Mouse (Mus musculus) hindbrain, embryonic 11.5 days (tissue): ENCODE results near the gene Sema4g. TPM values are rescaled to one million over a fixed set of nuclear protein-coding genes. Genes with fewer than 3 reads are reported as not detected.

Experiments
- ATAC-seq: fragments of 200-750 bp; cut with Nextera tagmentation; 2 replicates; pipeline ENCODE4 v1.8.0; 2017; ENCODE audit warnings: mild to moderate bottlenecking, moderate TSS enrichment, moderate library complexity; ENCODE audit not compliant: low FRiP score
- DNase-seq: peaks from one replicate; pipeline ENCODE4 v3.0.0-alpha.2; 2015; ENCODE audit warnings: low spot score
- H3K27ac ChIP-seq: fragments of 300-500 bp; sonication (generic); 2 replicates; pipeline ENCODE4 v1.5.1; 2014; ENCODE audit warnings: mild to moderate bottlenecking, low read depth, low read length
- H3K27me3 ChIP-seq: fragments of 300-500 bp; sonication (generic); 2 replicates; pipeline ENCODE4 v1.6.1; 2014; ENCODE audit warnings: mild to moderate bottlenecking, low read length, moderate library complexity, mixed read lengths; ENCODE audit not compliant: control insufficient read depth, insufficient read depth
- H3K36me3 ChIP-seq: fragments of 300-500 bp; sonication (generic); 2 replicates; pipeline ENCODE4 v1.6.1; 2014; ENCODE audit warnings: mild to moderate bottlenecking, low read length, moderate library complexity, mixed read lengths; ENCODE audit not compliant: control insufficient read depth, insufficient read depth
- H3K4me1 ChIP-seq: fragments of 300-500 bp; sonication (generic); replicated peaks from 2 replicates; pipeline ENCODE4 v1.6.1; 2014; ENCODE audit warnings: low read length, mixed read lengths; ENCODE audit not compliant: control insufficient read depth, insufficient read depth
- H3K4me2 ChIP-seq: fragments of 300-500 bp; sonication (generic); replicated peaks from 2 replicates; pipeline ENCODE4 v1.6.1; 2014; ENCODE audit warnings: mild to moderate bottlenecking, low read depth, low read length
- H3K4me3 ChIP-seq: fragments of 300-500 bp; sonication (generic); 2 replicates; pipeline ENCODE4 v1.5.1; 2014; ENCODE audit warnings: low read depth, low read length
- H3K9ac ChIP-seq: fragments of 300-500 bp; sonication (generic); 2 replicates; pipeline ENCODE4 v1.6.1; 2014; ENCODE audit warnings: low read depth, low read length
- H3K9me3 ChIP-seq: fragments of 300-500 bp; sonication (generic); 2 replicates; pipeline ENCODE4 v1.6.1; 2016; ENCODE audit warnings: low read length; ENCODE audit not compliant: control insufficient read depth
- WGBS: fragments of 180-500 bp; shearing (Covaris S2); extraction: QIAGEN DNeasy Blood & Tissue Kit; methylation state at CpG from one replicate; pipeline ENCODE4 v1.1.7; 2014; 5-methylcytosine and 5-hydroxymethylcytosine counted together
- polyA plus RNA-seq: library from polyadenylated mRNA; unstranded; fragments of >200 nt; fragmentation: Nextera tagmentation; extraction: Ambion mirVana; gene quantifications from 2 replicates; pipeline ENCODE4 v1.2.1, GENCODE M21; 2014

Gene Sema4g
- polyA plus RNA-seq, 1 experiment from 2014 or later, result 7.9 TPM

DNA sequence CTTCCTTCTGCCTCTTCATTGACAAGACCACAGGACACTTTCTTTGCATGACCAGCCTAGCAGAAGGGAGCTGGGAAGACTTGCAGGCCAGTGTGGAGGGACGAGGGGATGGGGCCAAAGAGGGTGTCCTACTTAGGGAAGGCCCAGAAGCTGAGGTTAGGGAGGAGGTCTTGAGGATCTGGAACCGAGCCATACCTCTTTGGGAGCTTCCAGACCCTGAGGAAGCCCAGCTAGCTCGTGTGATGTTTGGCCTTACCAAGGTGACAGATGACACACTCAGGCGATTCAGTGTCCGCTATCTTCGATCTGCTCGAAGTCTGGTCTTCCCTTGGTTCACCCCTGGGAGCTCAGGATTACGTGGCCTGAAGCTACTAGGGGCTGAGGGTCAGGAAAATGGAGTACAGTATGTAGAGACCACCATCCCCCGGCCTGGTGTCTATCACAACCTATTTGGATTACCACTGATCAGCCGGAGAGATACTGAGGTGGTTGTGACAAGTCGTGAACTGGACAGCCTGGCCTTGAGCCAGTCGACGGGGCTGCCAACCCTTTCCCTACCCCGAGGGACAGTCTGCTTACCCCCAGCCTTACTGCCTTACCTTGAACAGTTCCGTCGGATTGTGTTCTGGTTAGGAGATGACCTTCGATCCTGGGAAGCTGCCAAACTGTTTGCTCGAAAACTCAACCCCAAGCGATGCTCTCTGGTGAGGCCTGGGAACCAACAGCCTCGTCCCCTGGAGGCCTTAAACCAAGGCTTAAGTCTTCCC, 18.7 kb downstream of the Sema4g start:
- peak overlapping the region; percentile 88 for H3K4me2 ChIP-seq
- peaks cover 6% of the 10 kb centered on the region; the same call in 1 of the 2 replicates for H3K36me3 ChIP-seq
- H3K4me3 ChIP-seq, result peak overlapping the region; percentile 99; the same call in 1 of the 2 replicates
- DNase-seq, result no peak
- peak overlapping the region; percentile 67; the same call in 1 of the 2 replicates for H3K9ac ChIP-seq
- H3K27me3 ChIP-seq, result no peaks in the 10 kb centered on the region
- H3K9me3 ChIP-seq, result no peaks in the 10 kb centered on the region
- H3K4me1 ChIP-seq, result peaks cover 4% of the 10 kb centered on the region; the same call in 1 of the 2 replicates
- ATAC-seq, result no peak
- WGBS, result 91% methylated on average over 20 of the region's 20 CpGs
- H3K27ac ChIP-seq, result no peak overlapping the region

DNA sequence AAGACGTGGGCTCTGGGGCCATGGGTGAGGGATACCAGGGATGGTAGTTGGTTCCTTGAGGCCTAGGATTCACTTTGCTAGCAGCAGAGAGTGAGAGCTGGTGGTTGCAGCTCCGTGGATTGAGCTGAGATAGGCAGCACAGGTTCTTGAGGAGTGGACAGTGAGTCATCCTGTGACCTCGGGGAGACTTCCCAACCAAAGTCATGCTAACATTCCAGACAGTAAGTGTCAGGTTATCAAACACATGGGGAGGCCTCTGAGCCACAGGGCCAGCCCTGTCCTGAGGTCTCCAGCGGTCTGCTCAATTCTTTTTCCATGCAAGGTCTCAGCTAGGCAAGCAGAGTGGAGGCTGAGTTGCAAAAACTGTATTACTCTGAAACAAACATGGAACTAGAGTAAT, 21.7 kb downstream of the Sema4g start:
- Histone ChIP-seq H3K36me3 (peaks cover 6% of the 10 kb centered on the region; the same call in 1 of the 2 replicates), H3K9ac (no peak overlapping the region), H3K27me3 (no peaks in the 10 kb centered on the region), H3K9me3 (no peaks in the 10 kb centered on the region), H3K4me2 (no peak overlapping the region), H3K4me1 (peaks cover 7% of the 10 kb centered on the region; the same call in 1 of the 2 replicates), H3K27ac (no peak overlapping the region), H3K4me3 (no peak overlapping the region)
- ATAC-seq (no peak), DNase-seq (no peak)
- 87% methylated on average over 4 of the region's 4 CpGs for WGBS

DNA sequence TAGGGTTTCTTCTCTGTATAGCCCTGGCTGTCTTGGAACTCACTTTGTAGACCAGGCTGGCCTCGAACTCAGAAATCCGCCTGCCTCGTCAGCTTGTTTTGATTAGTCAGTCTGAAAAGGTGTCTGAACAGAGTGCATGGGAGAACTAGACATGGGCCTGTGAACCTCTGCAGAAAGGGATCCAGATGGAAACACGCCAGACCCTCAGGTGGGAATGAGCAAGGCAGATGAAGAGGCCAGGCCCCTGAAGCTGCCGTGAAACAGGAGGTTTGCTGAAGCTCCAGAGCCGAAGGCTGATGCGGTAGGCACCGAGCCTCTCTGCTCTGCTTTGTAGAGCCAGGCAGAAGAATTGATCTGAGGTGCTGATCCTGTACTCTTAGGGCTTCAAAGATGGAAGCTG, 23.3 kb downstream of the Sema4g start:
- peaks cover 6% of the 10 kb centered on the region; the same call in 1 of the 2 replicates for H3K36me3 ChIP-seq
- H3K4me3 ChIP-seq, result no peak overlapping the region
- H3K27me3 ChIP-seq, result no peaks in the 10 kb centered on the region
- WGBS, result 87% methylated on average over 8 of the region's 8 CpGs
- no peak for ATAC-seq
- H3K9ac ChIP-seq, result 0 out of 2 replicates have a peak overlapping the region, but pooled peaks have one; percentile 36
- no peaks in the 10 kb centered on the region for H3K9me3 ChIP-seq
- no peak overlapping the region for H3K4me2 ChIP-seq
- H3K27ac ChIP-seq, result peak overlapping the region; percentile 59
- peaks cover 10% of the 10 kb centered on the region; the same call in 1 of the 2 replicates for H3K4me1 ChIP-seq
- DNase-seq, result no peak

DNA sequence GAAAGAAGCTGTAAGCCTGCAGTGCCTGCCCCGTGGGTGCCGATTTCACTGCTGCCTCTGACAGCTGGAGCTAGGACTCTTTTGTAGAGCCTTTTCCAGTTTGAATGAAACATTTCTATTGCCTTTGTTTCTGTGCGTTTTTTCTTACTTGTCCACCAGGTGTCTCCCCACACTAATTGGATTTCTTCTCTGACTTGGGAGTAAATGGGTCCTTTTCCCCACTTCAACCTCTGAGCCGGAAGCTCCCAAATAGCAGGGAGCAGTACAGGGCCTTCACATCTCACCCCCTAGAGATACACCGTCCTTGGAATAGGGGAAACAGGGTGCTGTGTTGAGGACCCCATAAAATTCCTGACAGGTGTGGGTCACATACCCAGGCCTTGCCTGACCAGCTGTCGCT, 23.7 kb downstream of the Sema4g start:
- peak; percentile 50 for DNase-seq
- Histone ChIP-seq H3K9ac (0 out of 2 replicates have a peak overlapping the region, but pooled peaks have one; percentile 36), H3K4me2 (no peak overlapping the region), H3K4me1 (peaks cover 10% of the 10 kb centered on the region; the same call in 1 of the 2 replicates), H3K9me3 (no peaks in the 10 kb centered on the region), H3K36me3 (peaks cover 6% of the 10 kb centered on the region; the same call in 1 of the 2 replicates), H3K27me3 (no peaks in the 10 kb centered on the region), H3K27ac (peak overlapping the region; percentile 59), H3K4me3 (no peak overlapping the region)
- WGBS, result 46% methylated on average over 6 of the region's 6 CpGs
- no peak for ATAC-seq

DNA sequence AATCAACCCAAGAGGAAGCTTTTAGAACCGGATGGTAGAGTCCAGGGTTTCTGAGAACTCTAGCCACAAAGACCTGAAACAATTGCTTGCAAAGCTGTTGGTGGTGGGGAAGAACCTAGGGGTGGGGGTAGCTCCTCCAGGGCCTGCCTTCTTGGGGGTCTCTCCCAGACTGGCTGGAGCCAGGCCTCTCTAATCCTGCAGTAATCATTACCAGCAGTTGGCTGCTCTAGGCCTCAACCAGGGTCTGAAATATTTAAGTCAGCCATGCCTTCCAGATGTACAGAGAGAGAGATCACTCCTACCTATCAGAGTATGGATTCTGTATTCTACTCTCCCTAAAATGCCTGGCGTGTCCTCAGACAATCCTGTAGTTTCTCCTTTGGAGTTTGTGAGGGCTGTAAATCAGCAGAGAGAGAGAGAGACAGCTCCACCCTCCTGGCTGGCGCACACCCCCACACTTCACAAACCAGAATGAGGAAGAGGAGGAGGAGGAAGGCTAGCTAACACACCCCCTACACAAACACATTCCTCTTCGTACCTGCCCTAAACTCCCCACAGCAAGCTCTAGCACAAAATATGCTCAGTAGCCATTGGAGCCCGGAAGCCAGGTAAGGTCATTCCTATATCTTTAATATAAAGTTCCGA, 24.8 kb downstream of the Sema4g start:
- H3K4me3 ChIP-seq, result no peak overlapping the region
- ATAC-seq (no peak), DNase-seq (no peak)
- H3K9ac ChIP-seq, result no peak overlapping the region
- no peak overlapping the region for H3K4me2 ChIP-seq
- peaks cover 10% of the 10 kb centered on the region; the same call in 1 of the 2 replicates for H3K4me1 ChIP-seq
- no peak overlapping the region for H3K27ac ChIP-seq
- H3K36me3 ChIP-seq, result peaks cover 6% of the 10 kb centered on the region; the same call in 1 of the 2 replicates
- H3K27me3 ChIP-seq, result no peaks in the 10 kb centered on the region
- WGBS, result 64% methylated on average over 6 of the region's 6 CpGs
- no peaks in the 10 kb centered on the region for H3K9me3 ChIP-seq

DNA sequence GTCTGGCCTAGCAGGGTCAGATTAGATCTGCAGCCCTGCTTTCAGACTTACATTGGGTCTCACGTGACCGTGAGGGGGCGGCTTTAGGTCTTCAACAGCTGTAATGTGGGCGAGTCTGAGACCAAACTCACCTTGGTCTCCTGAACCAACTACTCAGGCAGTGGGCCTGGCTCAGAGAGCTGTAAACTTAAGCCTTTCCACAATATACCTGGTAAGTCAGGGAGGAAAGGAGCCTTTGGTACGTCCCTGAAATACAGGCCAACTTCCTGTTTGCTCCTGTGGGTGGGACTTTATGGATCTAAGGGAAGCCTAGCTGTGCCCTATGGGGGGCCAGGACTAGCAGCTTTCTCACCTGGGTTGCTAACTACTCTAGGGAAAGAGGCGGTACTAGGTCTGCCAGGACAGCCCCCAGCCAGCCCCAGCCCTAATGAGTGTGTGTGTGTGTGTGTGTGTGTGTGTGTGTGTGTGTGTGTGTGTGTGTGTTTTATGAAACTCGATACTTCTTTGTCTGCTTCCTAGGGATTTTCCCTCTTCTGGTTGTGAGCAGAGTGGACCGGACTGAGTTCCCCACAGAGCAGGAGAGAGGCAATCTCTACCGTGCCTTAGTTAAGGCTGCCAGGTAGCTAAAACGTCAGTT, 25.6 kb downstream of the Sema4g start, which contains the start of gene Lzts2:
Gene Lzts2, plus strand, starts transcription at position 80 of the 637 bp plus-strand sequence.
- 13% methylated on average over 10 of the region's 10 CpGs for WGBS
- peak; percentile 35 for DNase-seq
- no peak within 1 kb of the TSS for H3K27ac ChIP-seq
- H3K4me3 ChIP-seq, result peak within 1 kb of the TSS; percentile 69
- H3K27me3 ChIP-seq, result no peaks in the 10 kb centered on the region
- peak within 1 kb of the TSS; percentile 71 for H3K4me2 ChIP-seq
- H3K4me1 ChIP-seq, result peaks cover 10% of the 10 kb centered on the region
- no peaks in the 10 kb centered on the region for H3K9me3 ChIP-seq
- H3K9ac ChIP-seq, result peak within 1 kb of the TSS; percentile 54; the same call in 1 of the 2 replicates
- ATAC-seq, result no peak
- peaks cover 6% of the 10 kb centered on the region; the same call in 1 of the 2 replicates for H3K36me3 ChIP-seq

DNA sequence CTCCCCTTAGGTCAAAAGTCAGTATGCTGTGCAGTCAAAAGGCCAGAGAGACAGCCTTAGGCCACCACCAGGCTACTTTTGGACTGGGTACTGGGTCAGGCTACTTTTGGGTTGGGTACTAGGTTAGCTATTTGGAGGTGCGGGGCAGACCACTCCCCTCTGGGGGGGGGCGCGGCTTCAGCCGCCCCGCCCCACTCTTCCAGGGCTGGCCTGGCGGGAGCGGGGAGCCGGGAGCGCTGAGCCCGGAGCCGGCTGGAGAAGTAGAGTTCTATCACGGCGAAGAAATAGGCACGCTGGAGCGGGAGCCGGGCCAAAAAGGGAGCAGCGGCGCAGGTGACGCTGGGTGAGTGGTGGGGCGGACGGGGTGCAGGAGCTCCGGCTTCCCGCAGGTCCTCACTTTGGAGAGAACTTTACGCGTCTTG, 26.1 kb downstream of the Sema4g start:
- Histone ChIP-seq H3K27ac (no peak overlapping the region), H3K4me2 (peak overlapping the region; percentile 71), H3K4me3 (peak overlapping the region; percentile 69), H3K4me1 (peaks cover 10% of the 10 kb centered on the region), H3K9ac (peak overlapping the region; percentile 54; the same call in 1 of the 2 replicates), H3K27me3 (no peaks in the 10 kb centered on the region), H3K36me3 (peaks cover 6% of the 10 kb centered on the region; the same call in 1 of the 2 replicates), H3K9me3 (no peaks in the 10 kb centered on the region)
- DNase-seq (peak; percentile 58), ATAC-seq (no peak)
- under 1% methylated on average over 22 of the region's 25 CpGs for WGBS

DNA sequence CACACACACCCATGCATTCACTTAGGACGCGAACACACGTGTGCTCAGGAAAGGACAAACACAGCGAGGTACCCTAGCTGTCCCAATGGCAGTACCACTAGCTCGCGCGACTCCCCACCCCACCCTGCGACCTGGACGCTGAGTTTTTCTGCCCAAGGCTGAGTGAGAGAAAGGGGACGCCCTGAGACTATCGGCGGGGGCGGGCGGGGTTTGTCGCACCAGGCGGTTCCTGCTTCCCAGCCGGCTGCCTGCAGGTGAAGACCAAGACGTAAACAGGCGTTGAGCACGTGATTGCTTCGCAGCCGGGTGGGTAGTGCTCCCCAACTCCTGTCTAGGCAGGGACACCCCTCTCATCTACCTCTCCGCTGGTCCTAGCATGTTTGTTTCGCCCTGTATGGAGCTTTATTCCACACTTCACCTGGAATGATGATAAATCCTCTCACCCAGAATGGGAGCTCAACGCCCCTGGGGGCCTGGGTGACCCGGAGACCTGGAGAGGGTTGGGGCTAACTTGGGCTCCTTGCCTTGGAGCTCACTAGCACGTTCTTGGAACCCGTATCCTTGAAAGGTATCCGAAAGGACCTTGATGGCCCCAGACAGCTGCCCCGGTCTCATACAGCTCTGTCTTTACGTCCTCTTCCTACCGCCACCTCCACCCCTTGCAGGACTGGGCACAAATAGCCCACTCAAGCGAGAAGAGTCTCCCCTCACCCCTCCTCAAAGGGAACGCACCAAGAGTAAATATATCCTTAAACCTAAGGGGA, 26.8 kb downstream of the Sema4g start:
- H3K4me2 ChIP-seq, result peak overlapping the region; percentile 71
- H3K36me3 ChIP-seq, result peaks cover 2% of the 10 kb centered on the region; the same call in 1 of the 2 replicates
- H3K4me3 ChIP-seq, result peak overlapping the region; percentile 69
- H3K27me3 ChIP-seq, result no peaks in the 10 kb centered on the region
- peak overlapping the region; percentile 97 for H3K27ac ChIP-seq
- peak; percentile 36 for ATAC-seq
- no peaks in the 10 kb centered on the region for H3K9me3 ChIP-seq
- peaks cover 10% of the 10 kb centered on the region for H3K4me1 ChIP-seq
- under 1% methylated on average over 32 of the region's 34 CpGs for WGBS
- peak overlapping the region; percentile 54 for H3K9ac ChIP-seq
- DNase-seq, result peak; percentile 56
